Mouse (Mus musculus) limb, embryonic 10.5 days (tissue): ENCODE results near the gene Rdh7. TPM values are rescaled to one million over a fixed set of nuclear protein-coding genes. Genes with fewer than 3 reads are reported as not detected.
"Not testable (repeated sequence)": the region's sequence is repeated elsewhere in the genome, so short reads cannot be mapped to it uniquely, and the experiment has no call there.

Source experiments
- DNase-seq: peaks from one replicate; pipeline ENCODE4 v3.0.0-alpha.2; 2017; ENCODE audit warnings: low spot score
- H3K27ac ChIP-seq: fragments of 300-500 bp; sonication (generic); 2 replicates; pipeline ENCODE4 v1.5.1; 2016; ENCODE audit warnings: mild to moderate bottlenecking
- H3K27me3 ChIP-seq: fragments of 300-500 bp; sonication (generic); 2 replicates; pipeline ENCODE4 v1.6.1; 2016; ENCODE audit warnings: low read depth, mild to moderate bottlenecking; ENCODE audit not compliant: poor library complexity, severe bottlenecking
- H3K36me3 ChIP-seq: fragments of 300-500 bp; sonication (generic); 2 replicates; pipeline ENCODE4 v1.6.1; 2016; ENCODE audit warnings: mild to moderate bottlenecking, moderate library complexity
- H3K4me1 ChIP-seq: fragments of 300-500 bp; sonication (generic); 2 replicates; pipeline ENCODE4 v1.6.1; 2016
- H3K4me3 ChIP-seq: fragments of 300-500 bp; sonication (generic); 2 replicates; pipeline ENCODE4 v1.5.1; 2016; ENCODE audit warnings: mild to moderate bottlenecking, moderate library complexity
- H3K9me3 ChIP-seq: fragments of 300-500 bp; sonication (generic); replicated peaks from 2 replicates; pipeline ENCODE4 v1.6.1; 2016; ENCODE audit warnings: mild to moderate bottlenecking
- WGBS: fragments of 180-500 bp; shearing (Covaris S2); methylation state at CpG from one replicate; pipeline ENCODE4 v1.1.7; 2016; 5-methylcytosine and 5-hydroxymethylcytosine counted together
- polyA plus RNA-seq: library from polyadenylated mRNA; unstranded; fragments of >200 nt; fragmentation: Nextera tagmentation; extraction: Ambion mirVana; gene quantifications from 2 replicates; pipeline ENCODE4 v1.2.1, GENCODE M21; 2016

Gene Rdh7
- not detected in 2 replicates for polyA plus RNA-seq

DNA sequence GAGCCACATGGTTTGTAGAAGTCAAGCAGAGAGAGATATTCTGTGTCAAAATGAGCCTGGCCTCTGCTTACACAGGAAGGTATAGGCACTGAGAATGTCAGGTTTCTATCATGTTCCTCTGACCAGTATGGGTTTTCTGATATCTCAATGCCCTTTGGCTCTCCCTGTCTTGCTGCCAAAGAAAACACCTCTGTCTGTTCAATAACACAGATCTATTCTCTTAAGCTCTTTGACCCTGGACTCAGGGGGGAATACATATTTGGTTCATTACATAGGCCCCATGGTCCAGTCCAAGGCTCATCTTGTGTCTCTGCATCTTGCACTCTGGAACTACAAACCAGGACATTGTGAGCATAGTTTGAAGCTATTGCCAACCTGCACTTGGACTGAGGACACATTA lies at the start of gene Rdh7:
Rdh7 (minus strand) TSS at position 213 of the 400 bp plus-strand sequence.
- Histone ChIP-seq H3K27ac (no peak within 1 kb of the TSS), H3K4me1 (peaks cover 7% of the 10 kb centered on the region), H3K4me3 (no peak within 1 kb of the TSS), H3K9me3 (no peaks in the 10 kb centered on the region), H3K36me3 (no peaks in the 10 kb centered on the region), H3K27me3 (no peaks in the 10 kb centered on the region)
- DNase-seq: no peak

DNA sequence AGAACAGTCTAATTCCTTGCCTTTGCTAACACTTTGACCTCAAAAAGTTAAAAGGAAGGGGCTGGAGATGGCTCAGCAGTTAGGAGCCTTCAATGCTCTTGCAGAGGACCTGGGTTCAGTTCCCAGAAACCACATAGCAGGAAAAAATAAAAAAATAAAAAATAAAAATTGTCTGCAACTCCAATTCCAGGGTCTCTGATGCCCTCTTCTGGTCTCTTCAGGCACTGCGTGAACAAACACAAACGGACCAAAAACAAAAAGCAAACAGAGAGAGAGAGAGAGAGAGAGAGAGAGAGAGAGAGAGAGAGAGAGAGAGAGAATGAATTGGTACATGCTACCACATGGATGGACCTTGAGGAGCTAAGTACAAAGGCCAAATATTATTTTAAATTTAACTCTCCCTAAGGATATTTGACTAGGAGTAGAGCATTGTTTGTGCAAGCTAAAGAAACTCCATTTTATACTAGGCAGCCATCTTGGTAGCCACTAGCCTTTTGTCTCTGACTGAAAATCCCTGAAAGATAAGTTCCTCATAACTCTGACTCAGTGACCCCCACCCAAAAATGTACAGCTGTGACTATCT lies 48.9 kb upstream of the Rdh7 start:
- no peaks in the 10 kb centered on the region for H3K27me3 ChIP-seq
- no peaks in the 10 kb centered on the region for H3K4me1 ChIP-seq
- no peaks in the 10 kb centered on the region for H3K36me3 ChIP-seq
- no peak overlapping the region for H3K27ac ChIP-seq
- H3K4me3 ChIP-seq: no peak overlapping the region
- no peaks in the 10 kb centered on the region for H3K9me3 ChIP-seq
- peak; percentile 58 for DNase-seq
- 2% methylated on average over 2 of the region's 2 CpGs for WGBS

DNA sequence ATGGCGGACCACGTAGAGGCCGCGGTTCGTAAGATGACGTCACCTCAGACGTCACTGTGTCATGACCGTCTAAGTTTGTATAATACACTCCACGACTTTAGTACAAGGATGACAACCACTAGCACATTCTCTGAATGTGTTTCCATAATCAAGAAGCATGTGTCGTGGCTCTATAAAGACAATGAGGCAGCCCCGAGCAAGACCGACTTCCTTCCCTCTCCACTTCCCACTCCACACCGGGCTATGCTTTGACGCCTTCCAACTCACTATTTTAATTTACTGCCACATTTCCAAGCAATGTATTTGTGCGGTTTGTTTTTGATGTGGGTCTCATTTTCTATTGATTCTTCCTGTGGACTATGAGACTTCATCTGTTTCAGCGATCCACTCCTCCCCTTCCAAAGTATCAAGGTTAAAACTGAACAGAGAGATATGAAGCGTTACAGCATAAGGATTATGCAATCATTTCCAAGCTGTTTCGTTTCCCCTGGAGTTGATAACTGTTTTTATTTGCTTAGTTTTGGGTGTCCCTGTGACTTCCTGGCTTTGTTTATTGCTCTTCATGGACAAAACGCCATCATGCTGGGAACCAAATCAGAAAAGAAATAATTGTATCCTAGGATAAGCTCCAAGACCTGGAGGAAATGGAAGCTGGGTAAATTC lies 48.3 kb upstream of the Rdh7 start:
- H3K9me3 ChIP-seq: no peaks in the 10 kb centered on the region
- no peak overlapping the region for H3K27ac ChIP-seq
- no peak overlapping the region for H3K4me3 ChIP-seq
- no peaks in the 10 kb centered on the region for H3K4me1 ChIP-seq
- H3K36me3 ChIP-seq: no peaks in the 10 kb centered on the region
- 89% methylated on average over 19 of the region's 19 CpGs for WGBS
- H3K27me3 ChIP-seq: no peaks in the 10 kb centered on the region
- DNase-seq: no peak

DNA sequence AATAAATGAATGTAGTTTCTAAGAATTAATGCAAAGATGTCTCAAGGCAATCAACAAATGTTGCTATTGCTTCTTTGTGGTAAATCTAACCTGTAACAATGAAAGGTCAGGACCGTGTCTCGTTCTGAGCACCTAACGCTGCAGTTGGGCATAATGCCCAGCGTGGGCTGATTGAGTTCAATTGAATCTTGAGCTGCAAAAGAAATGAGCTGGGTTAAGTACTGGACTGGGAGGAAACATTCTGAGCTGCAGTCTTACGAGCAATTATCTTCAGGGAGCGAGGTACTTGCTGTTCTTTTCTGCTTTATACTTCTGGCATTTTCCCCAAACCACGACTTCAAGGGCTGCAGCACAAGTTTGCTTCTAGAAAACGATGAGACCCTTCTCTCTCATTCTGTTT lies 47.7 kb upstream of the Rdh7 start:
- WGBS: 87% methylated on average over 8 of the region's 8 CpGs
- DNase-seq: no peak
- no peak overlapping the region for H3K4me3 ChIP-seq
- H3K27ac ChIP-seq: no peak overlapping the region
- no peaks in the 10 kb centered on the region for H3K9me3 ChIP-seq
- H3K27me3 ChIP-seq: no peaks in the 10 kb centered on the region
- no peaks in the 10 kb centered on the region for H3K4me1 ChIP-seq
- no peaks in the 10 kb centered on the region for H3K36me3 ChIP-seq

DNA sequence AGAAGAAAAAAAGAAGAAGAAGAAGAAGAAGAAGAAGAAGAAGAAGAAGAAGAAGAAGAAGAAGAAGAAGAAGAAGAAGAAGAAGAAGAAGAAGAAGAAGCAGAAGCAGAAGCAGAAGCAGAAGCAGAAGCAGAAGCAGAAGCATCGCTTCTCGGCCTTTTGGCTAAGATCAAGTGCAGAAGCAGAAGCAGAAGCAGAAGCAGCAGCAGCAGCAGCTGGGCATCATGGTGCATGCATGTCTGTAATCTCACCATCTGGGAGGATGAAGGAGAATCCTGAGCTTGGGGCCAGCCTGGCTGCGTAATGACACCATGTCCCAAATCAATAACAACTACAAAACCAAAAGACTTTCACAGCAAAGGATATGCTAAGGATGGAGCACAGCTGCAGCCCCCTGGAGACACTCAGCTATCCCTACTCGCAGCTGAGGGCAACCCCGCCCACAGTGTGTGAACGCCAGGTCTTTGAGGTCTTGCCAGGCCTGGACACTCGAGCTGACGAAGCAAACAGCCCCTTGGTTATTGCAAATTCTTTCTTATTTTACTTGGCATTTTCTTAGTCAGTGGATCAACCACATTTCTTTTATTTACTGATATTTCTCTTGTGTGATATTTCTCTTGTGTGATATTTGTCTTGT lies 43.8 kb upstream of the Rdh7 start:
- no peak for DNase-seq
- Histone ChIP-seq H3K9me3 (no peaks in the 10 kb centered on the region), H3K4me3 (no peak overlapping the region), H3K27ac (no peak overlapping the region), H3K4me1 (no peaks in the 10 kb centered on the region), H3K36me3 (no peaks in the 10 kb centered on the region), H3K27me3 (no peaks in the 10 kb centered on the region)
- WGBS: 76% methylated on average over 8 of the region's 8 CpGs

DNA sequence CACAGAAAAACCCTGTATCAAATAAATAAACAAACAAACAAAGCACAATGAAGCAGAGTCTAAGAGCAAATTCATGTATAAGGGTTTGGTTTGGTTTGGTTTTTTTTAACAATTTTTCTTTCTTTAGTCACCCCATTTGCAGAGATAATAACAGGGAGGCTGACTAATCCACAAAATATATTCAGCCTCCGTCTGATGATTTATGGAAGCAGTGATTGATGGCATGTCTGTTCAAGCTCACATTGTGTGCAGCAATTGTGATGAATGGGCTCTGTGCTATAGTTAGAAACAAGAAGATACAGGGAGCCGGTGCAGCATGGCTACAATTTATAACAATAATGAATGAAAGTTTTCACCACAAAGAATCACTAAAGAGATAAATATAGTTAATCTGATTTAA lies 39.1 kb upstream of the Rdh7 start:
- Histone ChIP-seq H3K4me1 (no peaks in the 10 kb centered on the region), H3K27me3 (no peaks in the 10 kb centered on the region), H3K4me3 (no peak overlapping the region), H3K27ac (no peak overlapping the region), H3K36me3 (no peaks in the 10 kb centered on the region), H3K9me3 (no peaks in the 10 kb centered on the region)
- no peak for DNase-seq
- 80% methylated on average over 2 of the region's 2 CpGs for WGBS

DNA sequence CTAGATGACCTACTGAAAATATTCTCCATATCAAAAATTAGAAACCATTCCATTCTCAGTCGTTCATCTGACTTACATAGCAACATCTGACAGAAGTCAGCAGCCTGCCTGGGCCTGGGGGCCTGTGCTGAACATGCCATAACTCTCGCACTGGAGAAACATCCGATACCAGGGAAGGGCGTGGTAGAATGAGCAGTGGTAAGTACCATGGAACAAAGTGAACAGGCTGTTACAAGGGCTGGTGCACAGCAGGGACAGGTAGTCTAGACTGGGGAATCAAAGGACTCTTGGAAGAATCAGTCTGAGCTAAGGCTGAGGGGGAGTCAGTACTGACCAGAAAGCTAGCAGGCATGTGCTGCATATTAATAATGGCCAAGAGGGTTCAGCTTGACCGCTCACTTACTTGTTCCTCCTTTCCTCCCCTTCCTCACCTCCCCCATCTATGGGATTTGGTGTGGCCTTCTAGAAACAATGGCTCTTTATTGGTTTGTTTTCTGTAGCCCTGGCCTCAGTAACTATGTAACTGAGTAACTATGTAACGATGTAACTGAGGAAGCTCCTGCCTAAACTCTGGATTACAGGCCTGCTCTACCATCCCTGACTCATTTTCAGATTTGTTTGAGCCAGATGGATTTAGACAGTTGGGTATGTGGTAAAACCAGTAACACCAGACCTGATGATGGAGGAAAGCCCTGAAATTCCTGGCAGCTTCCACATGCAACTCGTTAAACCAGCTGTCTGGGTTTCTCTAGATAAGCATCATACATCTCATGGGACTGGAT lies 36.2 kb upstream of the Rdh7 start:
- WGBS: 76% methylated on average over 7 of the region's 7 CpGs
- H3K27ac ChIP-seq: no peak overlapping the region
- H3K36me3 ChIP-seq: no peaks in the 10 kb centered on the region
- H3K4me1 ChIP-seq: no peaks in the 10 kb centered on the region
- no peaks in the 10 kb centered on the region for H3K27me3 ChIP-seq
- DNase-seq: no peak
- H3K9me3 ChIP-seq: no peaks in the 10 kb centered on the region
- H3K4me3 ChIP-seq: no peak overlapping the region

DNA sequence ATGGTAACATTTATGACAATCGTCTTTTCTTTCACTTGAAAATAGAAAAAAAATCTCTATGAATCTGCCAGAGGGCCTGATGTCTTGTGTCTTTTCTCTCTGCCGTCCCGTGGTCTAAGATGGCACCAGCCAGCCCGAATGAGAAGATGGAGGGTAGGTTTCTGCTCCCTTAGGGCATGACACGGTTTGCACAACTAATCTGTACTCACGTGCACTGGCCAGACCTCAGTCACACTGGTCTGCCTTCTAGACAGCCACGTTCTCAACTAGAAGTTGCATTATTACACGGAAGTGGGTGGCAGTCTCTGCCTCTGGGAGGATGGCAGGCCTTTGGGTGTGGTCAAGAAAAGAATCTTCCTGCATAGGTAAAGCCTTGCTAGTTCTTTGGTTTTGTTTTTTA lies 34.4 kb upstream of the Rdh7 start:
- 90% methylated on average over 8 of the region's 8 CpGs for WGBS
- no peak for DNase-seq

DNA sequence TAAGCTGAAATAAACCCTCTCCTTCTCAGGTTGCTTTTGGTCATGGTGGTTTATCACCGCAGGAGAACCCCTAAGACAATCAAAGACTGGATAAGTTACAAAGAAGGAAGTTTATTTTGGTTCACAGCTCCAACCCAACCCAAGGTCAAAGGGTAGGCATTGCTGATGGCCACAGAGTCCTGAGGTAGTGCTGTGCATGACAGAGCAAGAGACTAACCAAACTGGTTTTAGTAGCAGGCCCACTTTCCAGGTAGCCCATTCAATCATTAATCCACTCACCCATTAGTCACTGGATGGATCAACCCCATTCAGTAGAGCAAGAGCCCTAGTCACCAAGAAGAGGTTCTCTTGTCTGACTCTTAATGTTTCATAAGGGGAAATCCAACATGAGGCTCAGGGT lies 33.6 kb upstream of the Rdh7 start:
- Histone ChIP-seq H3K9me3 (no peaks in the 10 kb centered on the region), H3K4me1 (no peaks in the 10 kb centered on the region), H3K4me3 (no peak overlapping the region), H3K36me3 (no peaks in the 10 kb centered on the region), H3K27me3 (no peaks in the 10 kb centered on the region), H3K27ac (no peak overlapping the region)
- 87% methylated on average over 1 of the region's 1 CpGs for WGBS
- no peak for DNase-seq

More for the DNA sequence above, 34.4 kb upstream of the Rdh7 start:
- H3K27me3 ChIP-seq: no peaks in the 10 kb centered on the region
- no peaks in the 10 kb centered on the region for H3K36me3 ChIP-seq
- H3K9me3 ChIP-seq: no peaks in the 10 kb centered on the region
- H3K4me1 ChIP-seq: no peaks in the 10 kb centered on the region
- H3K27ac ChIP-seq: no peak overlapping the region
- H3K4me3 ChIP-seq: no peak overlapping the region

DNA sequence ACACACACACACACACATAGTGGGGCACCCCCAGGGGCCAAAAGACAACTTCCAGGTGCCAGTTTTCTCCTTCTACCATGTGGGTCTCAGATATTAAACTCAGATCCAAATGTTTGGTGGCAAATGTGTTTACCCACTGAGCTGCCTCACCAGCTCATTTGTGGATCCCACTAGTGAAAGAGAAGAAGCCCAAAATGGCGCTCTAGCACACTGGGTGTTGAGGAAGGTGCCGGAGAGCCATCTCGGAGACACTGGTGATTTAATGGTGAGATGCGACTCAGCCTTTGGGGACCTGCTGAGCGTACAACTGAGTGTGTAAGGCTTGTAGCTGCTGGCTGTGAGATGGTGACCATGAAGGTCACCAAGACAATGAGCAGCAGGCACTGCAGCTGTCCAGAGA lies 29.0 kb upstream of the Rdh7 start:
- H3K36me3 ChIP-seq: no peaks in the 10 kb centered on the region
- DNase-seq: no peak
- 93% methylated on average over 5 of the region's 5 CpGs for WGBS
- H3K4me1 ChIP-seq: no peaks in the 10 kb centered on the region
- no peaks in the 10 kb centered on the region for H3K27me3 ChIP-seq
- no peak overlapping the region for H3K27ac ChIP-seq
- no peaks in the 10 kb centered on the region for H3K9me3 ChIP-seq
- H3K4me3 ChIP-seq: no peak overlapping the region

DNA sequence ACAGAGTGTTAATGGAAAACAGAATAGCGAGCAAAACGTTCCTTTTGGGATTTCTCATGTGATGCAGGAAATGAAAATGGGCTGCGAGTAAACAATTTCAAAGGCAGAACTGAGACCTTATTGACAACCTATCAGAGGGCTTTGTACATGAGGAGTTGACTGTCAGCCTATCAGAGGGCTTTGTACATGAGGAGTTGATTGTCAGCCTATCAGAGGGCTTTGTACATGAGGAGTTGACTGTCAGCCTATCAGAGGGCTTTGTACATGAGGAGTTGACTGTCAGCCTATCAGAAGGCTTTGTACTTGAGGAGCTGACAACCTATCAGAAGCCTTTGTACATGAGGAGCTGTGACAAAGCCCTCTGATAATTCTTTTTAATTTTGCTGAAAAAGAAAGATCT lies 28.6 kb upstream of the Rdh7 start:
- 77% methylated on average over 3 of the region's 3 CpGs for WGBS
- not testable (repeated sequence) for H3K27ac ChIP-seq, DNase-seq

DNA sequence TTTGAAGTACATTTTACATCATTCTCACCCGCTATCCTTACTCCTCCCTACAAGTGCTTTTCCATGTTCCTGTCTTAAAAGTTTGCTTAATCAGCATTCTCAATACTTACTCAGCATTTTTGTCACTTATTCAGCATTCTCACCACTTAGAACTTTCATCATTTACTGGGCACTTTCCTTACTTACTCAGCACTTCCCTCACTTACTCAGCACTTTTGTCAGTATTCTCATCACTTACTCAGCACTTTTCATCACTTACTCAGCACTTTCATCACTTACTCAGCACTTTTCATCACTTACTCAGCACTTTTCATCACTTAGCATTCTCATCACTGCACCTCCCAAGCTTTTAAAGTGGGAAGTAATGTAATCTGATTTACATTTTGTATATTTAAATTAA lies 27.0 kb upstream of the Rdh7 start:
- 96% methylated on average over 1 of the region's 1 CpGs for WGBS
- DNase-seq: no peak
- H3K4me1 ChIP-seq: no peaks in the 10 kb centered on the region
- H3K4me3 ChIP-seq: no peak overlapping the region
- no peaks in the 10 kb centered on the region for H3K27me3 ChIP-seq
- H3K9me3 ChIP-seq: no peaks in the 10 kb centered on the region
- H3K27ac ChIP-seq: no peak overlapping the region
- H3K36me3 ChIP-seq: no peaks in the 10 kb centered on the region

More for the DNA sequence above, 28.6 kb upstream of the Rdh7 start:
- not testable (repeated sequence) for H3K27me3 ChIP-seq, H3K4me3 ChIP-seq, H3K9me3 ChIP-seq, H3K4me1 ChIP-seq, H3K36me3 ChIP-seq

DNA sequence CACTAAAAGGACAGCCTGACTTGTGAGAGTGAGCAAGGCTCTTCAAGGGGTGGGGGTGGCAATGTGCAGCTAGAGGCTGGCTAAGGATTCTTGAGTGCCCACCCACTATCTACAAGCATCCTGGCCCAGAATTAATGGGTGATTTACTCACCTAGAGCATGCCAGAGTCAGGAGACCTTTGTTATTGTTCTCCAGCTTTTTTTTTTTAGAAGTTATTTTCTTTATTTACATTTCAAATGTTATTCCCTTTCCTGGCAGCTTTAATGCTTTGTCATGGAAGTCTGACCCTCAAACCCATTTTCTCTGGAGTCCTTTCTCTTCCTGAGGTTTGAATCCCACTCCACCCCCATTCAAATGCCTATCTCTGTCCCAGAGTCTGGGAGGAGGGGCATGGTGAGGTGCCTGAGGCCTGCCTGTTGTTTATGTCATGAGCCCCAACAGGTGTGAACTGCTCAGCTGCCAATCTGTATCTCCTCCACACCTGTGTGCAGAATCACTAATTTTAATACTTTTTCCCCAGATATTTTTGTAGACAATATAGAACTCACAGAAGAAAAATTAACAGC lies 18.9 kb upstream of the Rdh7 start:
- no peaks in the 10 kb centered on the region for H3K36me3 ChIP-seq
- no peak overlapping the region for H3K27ac ChIP-seq
- H3K4me3 ChIP-seq: no peak overlapping the region
- H3K4me1 ChIP-seq: no peaks in the 10 kb centered on the region
- no peaks in the 10 kb centered on the region for H3K27me3 ChIP-seq
- no peaks in the 10 kb centered on the region for H3K9me3 ChIP-seq
- DNase-seq: no peak
